Mouse (Mus musculus) lung, postnatal 0 days (tissue): Measurements from ENCODE around the gene Cyren.

Experiments
- CTCF ChIP-seq: IDR thresholded peaks from 2 replicates; pipeline ENCODE4 v1.5.1; 2016; ENCODE audit warnings: antibody characterized with exemption, mild to moderate bottlenecking
- EP300 ChIP-seq: IDR thresholded peaks from 2 replicates; pipeline ENCODE4 v1.6.1; 2016; ENCODE audit warnings: antibody characterized with exemption, mild to moderate bottlenecking, control low read depth

DNA sequence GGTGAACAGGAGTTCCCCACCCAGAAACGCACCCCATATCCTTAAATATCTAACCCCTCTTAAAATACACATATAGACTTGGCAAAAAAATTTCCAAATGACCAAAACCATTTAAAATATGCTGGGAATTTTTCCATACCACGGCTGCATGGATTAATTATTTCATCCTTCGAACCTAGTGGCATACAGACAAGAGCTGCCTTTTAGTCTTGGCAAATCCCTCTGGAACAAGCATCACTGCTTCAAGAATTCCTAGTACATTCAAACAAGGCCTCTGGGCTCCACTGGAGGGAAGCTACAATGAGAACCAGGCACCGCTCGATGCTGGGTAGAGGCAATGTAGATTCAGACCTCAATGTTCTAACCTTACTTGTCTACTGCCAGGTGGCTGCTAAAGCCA, 7.1 kb downstream of the Cyren start:
- TF ChIP-seq CTCF (no peak), EP300 (no peak)
